Mouse (Mus musculus) G1E (cell line): ENCODE data around the gene Adgrl3. TPM values are rescaled to one million over a fixed set of nuclear protein-coding genes. Genes with fewer than 3 reads are reported as not detected.

Experiments used
- ATAC-seq: 2 replicates; pipeline ENCODE4 v1.8.0; 2016; ENCODE audit warnings: mild to moderate bottlenecking; ENCODE audit not compliant: insufficient number of reproducible peaks, poor library complexity, low FRiP score, severe bottlenecking; ENCODE audit errors: extremely low read depth
- DNase-seq: peaks from one replicate; pipeline ENCODE4 v3.0.0; 2012; ENCODE audit warnings: low spot score
- H3K27me3 ChIP-seq: 2 replicates; pipeline ENCODE4 v1.6.1; 2012; ENCODE audit warnings: mild to moderate bottlenecking, low read length, inconsistent platforms; ENCODE audit not compliant: insufficient read depth
- H3K36me3 ChIP-seq: replicated peaks from 2 replicates; pipeline ENCODE3; 2012; ENCODE audit warnings: mild to moderate bottlenecking, inconsistent platforms
- H3K4me1 ChIP-seq: 2 replicates; pipeline ENCODE4 v1.6.1; 2012; ENCODE audit warnings: low read depth, low read length, inconsistent platforms, mixed read lengths; ENCODE audit not compliant: insufficient read depth
- H3K4me3 ChIP-seq: 2 replicates; pipeline ENCODE4 v1.5.1; 2012; ENCODE audit warnings: low read depth, mild to moderate bottlenecking, inconsistent platforms, low read length, moderate library complexity, mixed read lengths
- H3K9me3 ChIP-seq: replicated peaks from 2 replicates; pipeline ENCODE4 v1.6.1; 2012; ENCODE audit warnings: inconsistent platforms
- CTCF ChIP-seq: IDR thresholded peaks from 2 replicates; pipeline ENCODE4 v1.5.1; 2012; ENCODE audit warnings: low read depth, low read length, inconsistent platforms, mixed read lengths
- GATA1 ChIP-seq: IDR thresholded peaks from 2 replicates; pipeline ENCODE4 v1.6.1; 2012; ENCODE audit warnings: borderline replicate concordance, low read length, inconsistent platforms, mixed read lengths
- GATA2 ChIP-seq: IDR thresholded peaks from 2 replicates; pipeline ENCODE4 v1.6.1; 2012; ENCODE audit warnings: low read depth, low read length, inconsistent platforms, borderline replicate concordance
- POLR2AphosphoS5 ChIP-seq: IDR thresholded peaks from 2 replicates; pipeline ENCODE4 v1.6.1; 2012; ENCODE audit warnings: low read depth, low read length, inconsistent platforms; ENCODE audit not compliant: insufficient replicate concordance
- TAL1 ChIP-seq: conservative IDR thresholded peaks from 2 replicates; pipeline ENCODE4 v1.6.1; 2012; ENCODE audit warnings: low read depth, low read length, inconsistent platforms, mixed read lengths
- polyA plus RNA-seq: library from polyadenylated mRNA; stranded (reverse); fragments of >175 nt; gene quantifications from 2 replicates; pipeline ENCODE4 v1.2.3, GENCODE M21; 2012
- total RNA-seq, 2 experiments: library from RNA; stranded (forward) in 1 of 2; stranded (reverse) in 1 of 2; fragments of 200-1000 nt in 1 of 2; fragments of >200 nt in 1 of 2; fragmentation: Nextera tagmentation in 1 of 2; gene quantifications; 2 replicates each; pipeline ENCODE4 v1.2.3; 2014 to 2017

Adgrl3 gene
- total and polyA plus RNA-seq, 3 experiments: 0.98 TPM; not detected in 2

DNA sequence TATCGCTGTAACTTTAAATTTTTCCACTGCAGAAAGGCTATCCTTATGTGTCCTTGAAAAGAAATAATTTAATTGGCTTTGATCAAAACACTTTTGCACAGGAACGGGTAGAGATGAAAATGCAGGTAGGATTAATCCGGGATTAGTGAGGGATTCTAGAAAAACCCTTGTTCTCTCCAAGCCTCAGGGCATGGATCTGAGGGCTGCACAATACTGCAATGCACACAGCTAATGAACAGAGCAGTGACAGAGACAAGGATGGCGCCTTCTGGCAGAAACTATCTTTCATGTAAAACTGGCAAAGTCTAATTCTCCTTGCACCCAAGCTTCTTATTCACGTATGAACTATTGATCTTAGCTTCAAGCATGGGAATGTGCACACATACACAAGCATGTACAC is 791.0 kb downstream of the Adgrl3 start:
- no peak for DNase-seq
- Histone ChIP-seq H3K27me3 (no peaks in the 10 kb centered on the region), H3K4me3 (no peak overlapping the region), H3K36me3 (no peaks in the 10 kb centered on the region), H3K9me3 (peaks cover 3% of the 10 kb centered on the region; the same call in 1 of the 2 replicates), H3K4me1 (no peaks in the 10 kb centered on the region)
- no peak for ATAC-seq
- TF ChIP-seq CTCF: no peak
- TF ChIP-seq GATA1: no peak
- no peak for TF ChIP-seq POLR2AphosphoS5

- TF ChIP-seq TAL1 (no peak), CTCF (no peak), GATA1 (no peak), GATA2 (no peak), POLR2AphosphoS5 (no peak)
- ATAC-seq (no peak), DNase-seq (no peak)
- Histone ChIP-seq H3K9me3 (no peaks in the 10 kb centered on the region), H3K4me1 (no peaks in the 10 kb centered on the region), H3K27me3 (no peaks in the 10 kb centered on the region), H3K36me3 (no peaks in the 10 kb centered on the region), H3K4me3 (no peak overlapping the region)
Measured at GRCm38 (mm10) chr5:81832076-81832475, 812.1 kb downstream of the Adgrl3 start.

- no peaks in the 10 kb centered on the region for H3K36me3 ChIP-seq
- H3K4me1 ChIP-seq: no peaks in the 10 kb centered on the region
- no peak overlapping the region for H3K4me3 ChIP-seq
- no peak for ATAC-seq
- DNase-seq: no peak
- no peaks in the 10 kb centered on the region for H3K27me3 ChIP-seq
- H3K9me3 ChIP-seq: no peaks in the 10 kb centered on the region
- no peak for TF ChIP-seq GATA1
- TF ChIP-seq CTCF: no peak
- TF ChIP-seq GATA2: no peak
- no peak for TF ChIP-seq POLR2AphosphoS5
- TF ChIP-seq TAL1: no peak
Measured at GRCm38 (mm10) chr5:81832679-81833078, 812.7 kb downstream of the Adgrl3 start.

DNA sequence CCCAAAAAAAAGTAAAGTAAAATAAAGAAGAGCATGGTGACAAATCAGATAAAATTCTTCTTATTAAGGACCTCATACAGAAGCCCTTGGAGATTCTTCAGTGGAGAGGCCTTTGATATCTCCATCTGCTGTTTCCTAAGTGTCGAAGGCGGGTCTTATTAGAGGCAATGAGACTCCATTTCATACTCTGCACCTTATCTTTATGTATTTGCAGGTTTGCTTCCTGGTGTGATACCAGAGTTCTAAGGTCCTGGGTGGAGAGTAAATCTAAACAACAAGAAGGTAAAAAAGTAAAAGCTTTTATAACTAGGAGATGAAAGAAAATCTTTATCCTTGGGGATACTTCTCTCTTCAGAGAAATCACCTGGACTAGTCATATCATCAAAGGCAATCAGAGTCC is 817.9 kb downstream of the Adgrl3 start:
- no peaks in the 10 kb centered on the region for H3K4me1 ChIP-seq
- TF ChIP-seq TAL1: no peak
- TF ChIP-seq GATA1: no peak
- TF ChIP-seq POLR2AphosphoS5: no peak
- TF ChIP-seq GATA2: no peak
- no peak for TF ChIP-seq CTCF
- H3K9me3 ChIP-seq: no peaks in the 10 kb centered on the region
- no peak for DNase-seq
- ATAC-seq: no peak
- H3K27me3 ChIP-seq: no peaks in the 10 kb centered on the region
- no peak overlapping the region for H3K4me3 ChIP-seq
- no peaks in the 10 kb centered on the region for H3K36me3 ChIP-seq

DNA sequence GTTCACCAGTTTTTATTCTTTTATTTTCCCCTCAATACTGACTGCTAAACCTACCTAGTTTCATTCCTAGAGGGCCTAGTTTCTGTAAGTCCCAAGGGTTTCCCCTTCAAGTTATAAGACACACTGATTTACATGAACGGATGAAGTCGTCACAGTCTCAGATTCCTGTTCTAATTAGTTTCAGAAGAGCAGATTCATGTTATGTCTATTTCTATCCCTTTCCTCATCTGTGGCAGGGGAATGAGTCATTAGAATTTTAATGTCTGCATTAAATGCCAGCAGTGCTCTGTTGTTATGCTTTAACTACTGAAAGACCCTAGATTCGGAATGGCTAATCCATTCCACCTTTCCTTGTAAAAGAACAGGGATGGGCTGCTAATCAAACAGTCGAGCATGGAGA is 823.9 kb downstream of the Adgrl3 start:
- H3K27me3 ChIP-seq: no peaks in the 10 kb centered on the region
- no peaks in the 10 kb centered on the region for H3K4me1 ChIP-seq
- ATAC-seq (no peak), DNase-seq (no peak)
- TF ChIP-seq GATA1: no peak
- no peak for TF ChIP-seq TAL1
- no peaks in the 10 kb centered on the region for H3K9me3 ChIP-seq
- H3K4me3 ChIP-seq: no peak overlapping the region
- no peaks in the 10 kb centered on the region for H3K36me3 ChIP-seq

- Histone ChIP-seq H3K9me3 (peaks cover 7% of the 10 kb centered on the region), H3K36me3 (no peaks in the 10 kb centered on the region), H3K4me1 (no peaks in the 10 kb centered on the region), H3K4me3 (no peak overlapping the region), H3K27me3 (no peaks in the 10 kb centered on the region)
- no peak for ATAC-seq
- TF ChIP-seq GATA1 (no peak), CTCF (no peak), TAL1 (no peak), GATA2 (no peak), POLR2AphosphoS5 (no peak)
- no peak for DNase-seq
Measured at GRCm38 (mm10) chr5:81870336-81870735, 850.4 kb downstream of the Adgrl3 start.
